Mouse (Mus musculus) heart, postnatal 14 days (tissue): ENCODE results near the gene BC004004. TPM values are rescaled to one million over a fixed set of nuclear protein-coding genes. Genes with fewer than 3 reads are reported as not detected.
"Not testable (repeated sequence)": the region's sequence is repeated elsewhere in the genome, so short reads cannot be mapped to it uniquely, and the experiment has no call there.

Source experiments
- DNase-seq, 2 experiments: peaks; one replicate each; pipeline ENCODE4 v3.0.0; 2021 to 2022
- intact Hi-C: fragments of 180-260 bp; cut with DNase I; formaldehyde crosslinking; loops from one replicate; pipeline ENCODE4 v1.15.1; 2025
- long read RNA-seq, 2 experiments: library from polyadenylated mRNA; stranded (forward); transcript quantifications; one replicate each; pipeline ENCODE4 v2.0.0; 2021
- total RNA-seq, 2 experiments: library from RNA; stranded (reverse); gene quantifications; 2 replicates each; pipeline ENCODE4 v1.2.3; 2021

BC004004 gene
- total RNA-seq: 100 to 1,000 TPM; 189 to 195 TPM
- long read RNA-seq, experiment 1, full-length matches to known transcripts: 228 of 291 reads
- long read RNA-seq, experiment 1, partial matches to known transcripts: 5 of 291 reads
- long read RNA-seq, experiment 1, other reads (novel, unspliced or antisense): 58 of 291 reads
- long read RNA-seq, experiment 2, full-length matches to known transcripts: 157 of 217 reads
- long read RNA-seq, experiment 2, partial matches to known transcripts: 6 of 217 reads
- long read RNA-seq, experiment 2, other reads (novel, unspliced or antisense): 54 of 217 reads

- intact Hi-C loops: loop anchor here (1.0 to 5.0 kb wide), 2 partner anchors 102 to 243 kb away; no protein-coding TSS in a partner anchor
- peak; percentile 96 to 97 for DNase-seq
Observed at GRCm38 (mm10) chr17:29268682-29269348, at the start of gene BC004004. TSS of gene BC004004 (plus strand) at chr17:29268788.

- no peak for DNase-seq
- intact Hi-C loops: no loop called here
Observed at GRCm38 (mm10) chr17:29220631-29221030, 48.0 kb upstream of the BC004004 start.

GRCm38 (mm10) chr17:29231109-29231508, 37.5 kb upstream of the BC004004 start:
- DNase-seq: no peak
- intact Hi-C loops: no loop called here

GRCm38 (mm10) chr17:29236111-29236510, 32.5 kb upstream of the BC004004 start:
- intact Hi-C loops: no loop called here
- DNase-seq: no peak

- intact Hi-C loops: no loop called here
- no peak for DNase-seq
Observed at GRCm38 (mm10) chr17:29237267-29237771, 31.3 kb upstream of the BC004004 start.

GRCm38 (mm10) chr17:29237772-29238420, 30.7 kb upstream of the BC004004 start, which contains the start of gene Cpne5:
TSS of gene Cpne5 (minus strand) at chr17:29238167.
- intact Hi-C loops: no loop called here
- DNase-seq: peak in 1 of 2 experiments; percentile 27

GRCm38 (mm10) chr17:29238421-29238945, 30.1 kb upstream of the BC004004 start:
- DNase-seq: no peak
- intact Hi-C loops: no loop called here

- intact Hi-C loops: loop anchor here (2.0 to 5.0 kb wide), 2 partner anchors 62 to 148 kb away; no protein-coding TSS in a partner anchor
- no peak for DNase-seq
Observed at GRCm38 (mm10) chr17:29244912-29245311, 23.7 kb upstream of the BC004004 start.

GRCm38 (mm10) chr17:29245725-29246124, 22.9 kb upstream of the BC004004 start:
- intact Hi-C loops: loop anchor here (1.0 to 5.0 kb wide), 4 partner anchors 63 to 201 kb away; no protein-coding TSS in a partner anchor
- no peak for DNase-seq

- intact Hi-C loops: loop anchor here (1.0 to 5.0 kb wide), 3 partner anchors 70 to 202 kb away; no protein-coding TSS in a partner anchor
- peak in 1 of 2 experiments; percentile 61 for DNase-seq
Observed at GRCm38 (mm10) chr17:29246602-29247001, 22.0 kb upstream of the BC004004 start.

GRCm38 (mm10) chr17:29247881-29248280, 20.7 kb upstream of the BC004004 start:
- intact Hi-C loops: loop anchor here (2.0 to 5.0 kb wide), 2 partner anchors 151 to 203 kb away; no protein-coding TSS in a partner anchor
- DNase-seq: peak; percentile 50 to 59

- intact Hi-C loops: loop anchor here (5.0 kb wide), 1 partner anchor 152 kb away; no protein-coding TSS in a partner anchor
- DNase-seq: peak; percentile 60 to 75
Observed at GRCm38 (mm10) chr17:29249512-29249911, 19.1 kb upstream of the BC004004 start.

GRCm38 (mm10) chr17:29251006-29251405, 17.6 kb upstream of the BC004004 start:
- intact Hi-C loops, DNase-seq: not testable (repeated sequence)

- DNase-seq: peak; percentile 75 to 87
- intact Hi-C loops: no loop called here
Observed at GRCm38 (mm10) chr17:29251608-29252390, 16.8 kb upstream of the BC004004 start.

- no peak for DNase-seq
- intact Hi-C loops: no loop called here
Observed at GRCm38 (mm10) chr17:29253236-29253635, 15.4 kb upstream of the BC004004 start.

GRCm38 (mm10) chr17:29253684-29254083, 14.9 kb upstream of the BC004004 start:
- intact Hi-C loops: no loop called here
- peak in 1 of 2 experiments; percentile 22 for DNase-seq

- intact Hi-C loops, DNase-seq: not testable (repeated sequence)
Observed at GRCm38 (mm10) chr17:29254784-29255183, 13.8 kb upstream of the BC004004 start.

GRCm38 (mm10) chr17:29256507-29256906, 12.1 kb upstream of the BC004004 start:
- intact Hi-C loops: no loop called here
- DNase-seq: no peak

- peak; percentile 58 to 74 for DNase-seq
- intact Hi-C loops: no loop called here
Observed at GRCm38 (mm10) chr17:29257001-29257511, 11.5 kb upstream of the BC004004 start.
